Mouse (Mus musculus) C2C12 (cell line): ENCODE data around the gene Gm17455.

ENCODE experiments used
- CTCF ChIP-seq: IDR thresholded peaks from one replicate; pipeline ENCODE4 v1.5.1; 2011; ENCODE audit not compliant: control insufficient read depth, insufficient read depth, insufficient read length
- MYOG ChIP-seq: IDR thresholded peaks from one replicate; pipeline ENCODE4 v1.6.1; 2011; ENCODE audit not compliant: control insufficient read depth, insufficient read length; ENCODE audit errors: extremely low read depth

DNA sequence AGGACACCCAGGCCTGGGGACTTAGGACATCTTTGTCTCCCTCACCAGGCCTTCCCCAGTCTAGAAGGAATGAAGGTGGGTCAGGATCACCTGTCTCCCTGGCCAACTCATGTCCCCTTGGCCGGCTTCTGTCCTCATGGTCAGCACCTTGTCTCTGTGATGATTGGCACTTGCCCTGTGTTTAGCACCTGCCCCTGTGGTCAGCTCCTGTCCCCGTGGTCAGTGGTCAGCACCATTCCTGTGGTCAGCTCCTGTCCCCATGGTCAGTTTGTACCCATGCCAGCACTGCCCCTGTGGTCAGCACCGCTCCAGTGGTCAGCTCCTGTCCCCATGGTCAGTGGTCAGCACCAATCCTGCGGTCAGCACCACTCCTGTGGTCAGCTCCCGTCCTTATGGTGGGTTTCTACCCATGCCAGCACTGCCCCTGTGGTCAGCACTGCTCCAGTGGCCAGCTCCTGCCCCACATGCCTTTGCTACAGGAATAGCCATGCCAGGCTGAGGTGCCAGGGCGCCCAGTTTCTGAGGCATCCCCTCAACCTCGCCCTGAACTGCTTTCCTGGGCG, 45.6 kb downstream of the Gm17455 start:
- TF ChIP-seq MYOG (no peak), CTCF (no peak)
